Mouse (Mus musculus) gastrocnemius, adult 2 months (tissue): ENCODE measurements around the gene Iqcc. TPM values are rescaled to one million over a fixed set of nuclear protein-coding genes. Genes with fewer than 3 reads are reported as not detected.

Source experiments
- DNase-seq: peaks from one replicate; pipeline ENCODE4 v3.0.0; 2022
- H3K27ac ChIP-seq: fragments of 200-600 bp; 2 replicates; pipeline ENCODE4 v1.8.1; 2022; ENCODE audit warnings: mild to moderate bottlenecking
- H3K4me3 ChIP-seq: fragments of 200-600 bp; 2 replicates; pipeline ENCODE4 v1.8.1; 2022; ENCODE audit warnings: mild to moderate bottlenecking, moderate library complexity
- CTCF ChIP-seq: fragments of 200-600 bp; IDR thresholded peaks from 2 replicates; pipeline ENCODE4 v1.8.1; 2022; ENCODE audit warnings: antibody characterized with exemption, mild to moderate bottlenecking, moderate library complexity
- intact Hi-C: fragments of 180-260 bp; cut with DNase I; formaldehyde crosslinking; loops from one replicate; pipeline ENCODE4 v1.15.1; 2025
- long read RNA-seq, 2 experiments: library from polyadenylated mRNA; stranded (forward); transcript quantifications; one replicate each; pipeline ENCODE4 v2.0.0; 2021
- total RNA-seq, 2 experiments: library from RNA; stranded (reverse); gene quantifications; 2 replicates each; pipeline ENCODE4 v1.2.3; 2021

The Iqcc gene
- total RNA-seq, result 10 to 100 TPM in 1 of 2 experiments, 1 to 10 TPM in 1; 9.0 to 10.8 TPM
- long read RNA-seq, experiment 1, partial matches to known transcripts, result 0 of 6 reads
- long read RNA-seq, experiment 1, other reads (novel, unspliced or antisense), result 1 of 6 reads
- long read RNA-seq, experiment 2, partial matches to known transcripts, result 0 of 7 reads
- long read RNA-seq, experiment 2, other reads (novel, unspliced or antisense), result 3 of 7 reads

- intact Hi-C loops, result no loop called here
- TF ChIP-seq CTCF, result no peak
- Histone ChIP-seq H3K4me3 (peak within 1 kb of the TSS; percentile 79), H3K27ac (peak within 1 kb of the TSS; percentile 96)
- DNase-seq, result peak; percentile 98
These were observed at the start of gene Iqcc for GRCm38 (mm10) chr4:129618786-129619691. TSS of gene Iqcc (minus strand) at chr4:129619099.

DNA sequence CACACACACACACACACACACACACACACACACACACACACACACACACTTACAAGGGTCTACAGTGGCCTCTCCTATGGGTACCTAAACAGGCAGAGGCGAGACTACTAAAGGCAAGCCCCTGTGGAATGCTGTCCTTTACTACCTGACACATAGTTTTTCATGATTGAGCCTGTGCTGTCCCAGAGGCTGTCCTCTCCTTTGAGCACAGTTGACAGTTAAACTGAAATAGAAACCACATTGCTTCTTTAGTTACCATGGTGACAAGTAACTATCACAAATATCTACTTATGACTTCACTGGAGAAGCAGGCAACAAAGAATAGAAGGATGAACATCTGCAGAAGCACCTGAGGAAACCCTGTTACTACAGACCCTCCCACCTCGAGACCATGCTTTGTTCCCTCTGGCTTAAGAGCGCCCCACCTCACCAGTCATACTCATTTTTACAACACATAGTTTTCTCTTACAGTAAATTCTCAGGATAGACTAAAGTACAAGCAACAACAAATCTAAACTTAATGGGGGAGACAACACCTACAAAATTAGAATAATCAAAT is 43.4 kb upstream of the Iqcc start:
- no peak for DNase-seq
- Histone ChIP-seq H3K27ac (no peak overlapping the region), H3K4me3 (no peak overlapping the region)
- intact Hi-C loops, result no loop called here
- no peak for TF ChIP-seq CTCF

DNA sequence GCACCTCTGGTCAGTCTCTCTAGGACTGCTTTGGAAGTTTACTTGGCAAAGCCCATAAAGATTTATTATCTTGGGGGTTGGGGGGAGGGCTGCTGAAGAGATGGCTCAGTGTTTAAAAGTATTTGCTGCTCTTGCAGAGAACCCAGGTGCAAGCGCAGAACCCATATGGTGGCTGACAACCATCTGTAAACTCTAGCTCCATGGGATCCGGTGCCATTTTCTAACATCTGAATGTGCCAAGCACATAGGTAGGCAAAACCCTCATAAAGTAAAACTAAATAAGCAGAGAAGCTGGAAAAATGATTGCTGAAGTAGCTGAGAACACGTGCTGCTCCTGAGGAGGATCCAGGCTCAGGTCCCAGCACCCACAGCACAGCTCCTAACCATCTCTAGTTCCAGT is 42.7 kb upstream of the Iqcc start:
- no peak for DNase-seq
- H3K27ac ChIP-seq, result no peak overlapping the region
- H3K4me3 ChIP-seq, result no peak overlapping the region
- no peak for TF ChIP-seq CTCF
- intact Hi-C loops, result no loop called here

DNA sequence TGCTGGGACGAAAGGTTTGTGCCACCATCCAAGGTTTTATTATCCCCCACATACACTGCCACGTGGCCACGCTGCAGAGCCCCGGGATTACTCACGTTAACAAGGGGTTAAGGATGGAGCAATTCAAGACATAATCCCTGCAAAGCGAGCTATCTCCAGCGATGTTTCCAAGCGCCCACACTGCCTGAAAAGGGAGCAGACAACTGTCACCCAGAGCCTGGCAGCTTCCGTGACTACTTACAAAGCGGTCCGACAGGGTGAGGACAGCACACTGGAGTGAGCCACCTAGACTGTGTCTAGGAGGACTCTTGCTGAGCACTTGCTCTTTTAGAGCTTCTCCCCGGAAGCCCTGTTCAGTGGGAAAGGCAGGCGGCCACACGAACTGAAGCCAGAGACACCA is 35.9 kb upstream of the Iqcc start:
- Histone ChIP-seq H3K27ac (no peak overlapping the region), H3K4me3 (no peak overlapping the region)
- no peak for TF ChIP-seq CTCF
- intact Hi-C loops, result no loop called here
- no peak for DNase-seq

DNA sequence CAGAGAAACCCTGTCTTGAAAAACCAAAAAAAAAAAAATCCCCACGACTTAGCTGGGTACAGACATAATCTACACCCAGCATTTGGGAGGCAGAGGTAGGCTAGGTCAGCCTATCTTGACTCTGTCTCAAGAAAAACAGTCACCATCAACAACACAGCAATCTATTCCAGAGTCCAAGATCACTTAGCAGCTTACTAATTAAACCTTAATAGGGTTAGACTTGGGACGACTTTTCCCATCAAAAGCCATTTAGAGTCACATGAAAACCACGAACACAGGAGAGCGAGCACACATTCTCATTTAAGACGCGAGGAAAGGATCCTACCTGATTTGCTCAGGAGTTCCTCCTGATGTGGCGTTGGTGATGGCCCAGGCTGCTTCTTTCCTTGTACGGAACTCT is 31.5 kb upstream of the Iqcc start:
- intact Hi-C loops, result no loop called here
- no peak overlapping the region for H3K27ac ChIP-seq
- DNase-seq, result no peak
- TF ChIP-seq CTCF, result no peak
- H3K4me3 ChIP-seq, result no peak overlapping the region

- intact Hi-C loops, result no loop called here
- H3K4me3 ChIP-seq, result no peak overlapping the region
- no peak for TF ChIP-seq CTCF
- no peak overlapping the region for H3K27ac ChIP-seq
- DNase-seq, result no peak
These were observed 29.8 kb upstream of the Iqcc start for GRCm38 (mm10) chr4:129648656-129649055.

DNA sequence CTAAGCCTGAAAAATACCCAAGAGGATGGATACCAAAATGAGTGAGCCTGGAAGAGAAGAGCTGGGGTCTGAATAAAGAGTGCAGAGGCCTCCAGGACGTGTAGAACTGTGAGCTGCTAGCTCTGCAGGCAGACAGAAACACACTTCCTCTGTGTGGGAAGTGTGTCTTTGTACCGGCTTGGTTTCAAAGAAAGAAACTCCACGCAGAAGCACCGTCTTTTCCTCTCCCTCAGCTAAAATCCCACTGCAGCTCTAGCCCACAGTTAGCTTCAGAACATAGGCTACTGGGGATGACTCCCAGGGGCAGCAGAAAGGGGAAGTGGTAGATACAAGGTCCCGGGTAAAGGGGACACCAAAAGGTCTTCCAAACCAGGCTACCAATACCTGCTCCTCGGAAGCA is 26.3 kb upstream of the Iqcc start:
- Histone ChIP-seq H3K27ac (no peak overlapping the region), H3K4me3 (no peak overlapping the region)
- TF ChIP-seq CTCF, result no peak
- intact Hi-C loops, result no loop called here
- no peak for DNase-seq

DNA sequence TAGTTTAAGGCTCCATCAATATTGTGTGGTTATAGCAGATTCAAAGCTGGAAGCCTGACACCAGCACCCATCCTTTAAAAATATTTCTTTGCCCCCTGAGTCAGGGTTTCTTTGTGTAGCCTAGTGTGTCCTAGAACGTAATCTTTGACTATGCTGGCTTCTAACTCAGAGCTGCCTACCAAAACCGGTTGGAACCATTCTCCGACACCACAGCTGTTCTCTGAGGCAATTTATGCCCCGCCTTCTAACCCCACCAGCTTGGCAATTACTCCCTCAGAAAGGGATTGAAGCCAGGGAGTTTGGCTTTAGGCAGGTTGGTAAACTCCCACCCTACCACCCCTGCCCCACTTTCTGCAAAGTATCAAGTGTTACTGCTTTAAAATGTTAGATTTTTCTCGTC is 22.9 kb upstream of the Iqcc start:
- no peak for TF ChIP-seq CTCF
- Histone ChIP-seq H3K27ac (peak overlapping the region; percentile 96), H3K4me3 (peak overlapping the region; percentile 84)
- intact Hi-C loops, result loop anchor here (2.0 kb wide), 1 partner anchor 17 kb away; no protein-coding TSS in a partner anchor
- DNase-seq, result no peak

DNA sequence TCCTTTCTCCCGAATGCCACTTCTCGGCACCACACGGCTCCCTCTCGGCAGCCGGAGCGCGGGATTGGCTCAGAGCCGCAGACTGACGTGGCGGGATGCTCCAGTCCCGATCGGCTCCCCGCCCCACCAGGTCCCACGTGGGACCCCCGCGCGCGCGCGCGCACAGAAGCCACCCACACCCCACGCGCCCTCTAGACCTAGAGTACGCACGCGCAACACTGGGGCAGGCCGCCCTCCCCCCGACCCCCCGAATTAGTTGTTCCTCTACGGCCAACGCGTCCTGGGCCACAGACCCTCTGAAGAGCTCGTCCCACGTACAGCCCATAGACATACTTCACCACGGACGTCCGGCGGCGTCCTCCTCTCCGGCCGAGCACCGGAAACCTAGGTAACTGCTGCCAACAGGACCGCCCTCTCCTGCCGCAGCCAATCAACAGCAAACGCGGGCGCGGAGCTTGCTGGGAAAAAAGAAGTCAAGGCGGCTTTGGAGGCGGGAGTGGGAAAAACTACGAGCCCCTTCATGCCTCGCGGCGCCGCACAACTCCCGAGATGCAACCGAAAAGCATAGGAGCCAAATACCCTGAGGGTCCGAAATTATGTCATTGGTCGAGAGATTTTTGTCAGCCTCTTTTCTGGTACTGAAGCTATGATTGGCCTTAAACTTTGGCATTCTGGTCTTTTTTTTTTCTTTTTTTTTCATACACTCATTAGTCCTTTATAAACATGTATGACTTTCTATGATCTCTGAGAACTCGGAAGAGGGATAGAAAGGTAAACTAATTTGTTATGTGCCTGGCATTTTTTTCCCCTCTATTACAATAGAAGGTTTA is 22.0 kb upstream of the Iqcc start, which contains the start of gene Txlna:
Gene Txlna, minus strand, starts transcription at position 428 of the 830 bp plus-strand sequence.
- DNase-seq, result peak; percentile 97
- intact Hi-C loops, result loop anchor here (1.0 to 2.0 kb wide), 2 partner anchors 16 to 41 kb away; partner anchors contain the start of genes Eif3i and Tmem234
- no peak for TF ChIP-seq CTCF
- H3K4me3 ChIP-seq, result peak within 1 kb of the TSS; percentile 84
- peak within 1 kb of the TSS; percentile 96 for H3K27ac ChIP-seq

- H3K27ac ChIP-seq, result peak overlapping the region; percentile 96
- intact Hi-C loops, result loop anchor here (1.0 to 2.0 kb wide), 2 partner anchors 15 to 40 kb away; partner anchors contain the start of genes Eif3i and Tmem234
- peak; percentile 61 for DNase-seq
- TF ChIP-seq CTCF, result no peak
- H3K4me3 ChIP-seq, result peak overlapping the region; percentile 84
These were observed 21.3 kb upstream of the Iqcc start for GRCm38 (mm10) chr4:129640101-129640637.

DNA sequence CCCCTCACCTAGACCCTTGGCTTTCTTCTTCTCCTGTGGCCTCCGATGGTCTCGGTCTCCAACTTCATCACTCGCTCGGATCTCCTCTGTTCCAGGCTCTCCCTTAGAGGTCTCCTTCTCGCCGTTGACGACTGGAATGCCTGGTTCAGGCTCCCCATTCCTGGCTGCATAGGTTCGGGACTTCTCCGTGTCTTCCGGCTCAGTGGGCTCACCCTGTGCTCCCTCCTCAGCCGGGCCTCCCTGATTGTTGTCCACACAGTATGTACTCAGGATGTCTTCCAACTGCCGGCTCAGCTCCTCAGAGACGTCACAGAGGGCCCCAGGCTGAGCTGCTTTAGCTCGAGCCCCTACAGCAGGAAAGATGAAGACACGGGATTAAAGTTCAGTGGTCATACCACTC is 20.3 kb upstream of the Iqcc start:
- H3K27ac ChIP-seq, result peak overlapping the region; percentile 96; the same call in 1 of the 2 replicates
- no peak for DNase-seq
- intact Hi-C loops, result no loop called here
- TF ChIP-seq CTCF, result no peak
- H3K4me3 ChIP-seq, result peak overlapping the region; percentile 84

- no peak overlapping the region for H3K27ac ChIP-seq
- no peak for DNase-seq
- no peak for TF ChIP-seq CTCF
- no peak overlapping the region for H3K4me3 ChIP-seq
- intact Hi-C loops, result no loop called here
These were observed 15.0 kb upstream of the Iqcc start for GRCm38 (mm10) chr4:129633852-129634251.
